In genomic region chr2:73596786-73597185, GRCm38 (mm10) we compare ENCODE assay signal across 8 mouse cellular contexts. TPM values are rescaled to one million over a fixed set of nuclear protein-coding genes. Genes with fewer than 3 reads are reported as not detected.
DNase-seq lines count a peak whose midpoint lies in the region; ATAC-seq and TF ChIP-seq lines count a peak whose summit lies in the region.

No protein-coding gene starts in this region.

- H3K27ac ChIP-seq in kidney, adult 2 months (ENCODE audit: insufficient read depth, low read depth, low read length), result no peak overlapping the region
- H3K27ac ChIP-seq in embryonic facial prominence, embryonic 15.5 days (replicated peaks), result no peak overlapping the region
- H3K27ac ChIP-seq in lung, embryonic 16.5 days (ENCODE audit: low read length), result peak overlapping the region; percentile 31; the same call in 1 of the 2 replicates

- H3K4me3 ChIP-seq in kidney, adult 2 months (ENCODE audit: insufficient read depth, low read depth, low read length), result no peak overlapping the region
- peak overlapping the region; percentile 18; the same call in 1 of the 2 replicates for H3K4me3 ChIP-seq in embryonic facial prominence, embryonic 15.5 days (replicated peaks)
- H3K4me3 ChIP-seq in lung, embryonic 16.5 days (ENCODE audit: low read length), result peak overlapping the region; percentile 18

- no peaks in the 10 kb centered on the region for H3K27me3 ChIP-seq in kidney, adult 2 months (replicated peaks; ENCODE audit: control insufficient read depth, insufficient read depth, low read length)
- H3K27me3 ChIP-seq in embryonic facial prominence, embryonic 15.5 days, result no peaks in the 10 kb centered on the region; the same call in 1 of the 2 replicates
- H3K27me3 ChIP-seq in lung, embryonic 16.5 days (ENCODE audit: control insufficient read depth, insufficient read depth, low read depth, low read length), result no peaks in the 10 kb centered on the region

- no peak for TF ChIP-seq CTCF in kidney, adult 2 months (conservative IDR thresholded peaks at IDR 0.05; ENCODE audit: insufficient read depth, insufficient read length, low read depth, low read length)

- WGBS in kidney, adult 2 months, result 18% methylated on average over 9 of the region's 9 CpGs
- WGBS in embryonic facial prominence, embryonic 15.5 days, result 7% methylated on average over 9 of the region's 9 CpGs
- WGBS in lung, embryonic 16.5 days, result 12% methylated on average over 9 of the region's 9 CpGs

- H3K4me1 ChIP-seq in kidney, adult 2 months (ENCODE audit: control insufficient read depth, insufficient read depth, low read length), result no peaks in the 10 kb centered on the region
- H3K4me1 ChIP-seq in embryonic facial prominence, embryonic 15.5 days, result peaks cover 24% of the 10 kb centered on the region
- H3K4me1 ChIP-seq in lung, embryonic 16.5 days (replicated peaks; ENCODE audit: control insufficient read depth, insufficient read depth, low read length), result peaks cover 32% of the 10 kb centered on the region

- peak; percentile 19 to 30 for DNase-seq in kidney, postnatal 36 days
- no peak for DNase-seq in kidney, adult 2 months
- DNase-seq in layer of hippocampus, adult 18-20 months (ENCODE audit: low spot score in 2 of 2), result peak; percentile 88 to 93
- no peak for DNase-seq in adrenal gland, adult 18-20 months (ENCODE audit: low spot score in 2 of 2)
- DNase-seq in spleen, adult 18-20 months, result no peak
- no peak for DNase-seq in spleen, postnatal 36 days (ENCODE audit: low spot score in 2 of 2)

- TF ChIP-seq POLR2A in kidney, adult 2 months (IDR thresholded peaks at IDR 0.05; ENCODE audit: low read depth, low read length), result no peak

- no peak for ATAC-seq in embryonic facial prominence, embryonic 15.5 days (ENCODE audit: insufficient number of reproducible peaks, low FRiP score, low TSS enrichment, low read depth)
- ATAC-seq in lung, embryonic 16.5 days (ENCODE audit: low read depth), result no peak

- H3K9ac ChIP-seq in embryonic facial prominence, embryonic 15.5 days, result no peak overlapping the region
- peak overlapping the region; percentile 52 for H3K9ac ChIP-seq in lung, embryonic 16.5 days (ENCODE audit: low read length)

- H3K4me2 ChIP-seq in embryonic facial prominence, embryonic 15.5 days (replicated peaks), result peak overlapping the region; percentile 29
- peak overlapping the region; percentile 58 for H3K4me2 ChIP-seq in lung, embryonic 16.5 days (ENCODE audit: low read depth, low read length)

- no peaks in the 10 kb centered on the region for H3K9me3 ChIP-seq in embryonic facial prominence, embryonic 15.5 days (replicated peaks)
- H3K9me3 ChIP-seq in lung, embryonic 16.5 days (ENCODE audit: control insufficient read depth, low read length), result peaks cover 3% of the 10 kb centered on the region; the same call in 1 of the 2 replicates

- H3K36me3 ChIP-seq in kidney, adult 2 months (ENCODE audit: control insufficient read depth, insufficient read depth, low read length), result no peaks in the 10 kb centered on the region
- H3K36me3 ChIP-seq in embryonic facial prominence, embryonic 15.5 days, result no peaks in the 10 kb centered on the region
- H3K36me3 ChIP-seq in lung, embryonic 16.5 days (ENCODE audit: control insufficient read depth, insufficient read depth, low read length), result no peaks in the 10 kb centered on the region

RNA-seq across cellular contexts. Expression of gene Chrna1, which starts 16.6 kb away (rescaled TPM):
- polyA plus RNA-seq in kidney, adult 2 months (2012; rRNA removed), result not detected in 2 replicates
- 14.1 and 19.8 TPM in 2 replicates for polyA plus RNA-seq in embryonic facial prominence, embryonic 15.5 days (2015; fragmentation: Nextera tagmentation; extraction: Ambion mirVana)
- total RNA-seq in layer of hippocampus, adult 18-20 months (2021), result under 1 TPM; 0.20 to 0.22 TPM
- polyA plus RNA-seq in lung, embryonic 16.5 days (2015; fragmentation: Nextera tagmentation; extraction: Ambion mirVana), result 0.26 and 0.53 TPM in 2 replicates
- not detected for total RNA-seq in adrenal gland, adult 18-20 months (2021)

Comparison
In these comparisons a context has a peak if more than half of its experiments do, and no peak if none do; other contexts are left out.
1. DNase-seq: peak in kidney, postnatal 36 days (2 of 2) and layer of hippocampus, adult 18-20 months (2 of 2); none in kidney, adult 2 months (single experiment), adrenal gland, adult 18-20 months (0 of 2), spleen, adult 18-20 months (0 of 2) and spleen, postnatal 36 days (0 of 2).